Mouse (Mus musculus) adrenal gland, adult 10 weeks (tissue): Measurements from ENCODE around the gene Vmn2r9. TPM values are rescaled to one million over a fixed set of nuclear protein-coding genes. Genes with fewer than 3 reads are reported as not detected.

Source experiments
- polyA plus RNA-seq: library from polyadenylated mRNA; stranded (reverse); fragments of 350-450 nt; fragmentation: Illumina TruSeq; extraction: RNeasy Lipid Tissue Mini Kit (QIAGEN cat#74804); gene quantifications from one replicate; pipeline ENCODE4 v1.2.3, GENCODE M21; 2014; ENCODE audit warnings: low read depth, low replicate concordance

Vmn2r9 gene
- polyA plus RNA-seq, result not detected

GRCm38 (mm10) chr5:108852501-108852900, at the start of gene Vmn2r9:
Vmn2r9 (minus strand) TSS chr5:108852601.

DNA sequence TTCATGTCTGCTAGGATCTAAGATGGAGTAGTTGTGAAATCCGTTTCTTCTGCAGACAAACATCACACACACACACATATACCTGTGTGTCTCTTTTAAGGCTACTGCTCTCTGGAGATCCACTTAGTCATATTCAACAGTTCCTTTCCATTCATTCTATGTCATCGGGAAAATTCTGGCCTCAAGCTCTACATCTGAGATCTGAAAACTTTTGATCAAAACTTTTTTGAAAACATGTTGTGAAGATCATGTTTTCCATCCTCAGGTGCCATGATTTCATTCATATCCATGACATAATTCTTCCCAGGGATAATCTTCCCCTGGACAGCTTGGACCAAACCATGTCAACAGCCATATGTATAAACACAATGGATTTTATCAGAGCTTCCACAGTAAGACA, 43.7 kb downstream of the Vmn2r9 start, which contains the start of gene Vmn2r8:
TSS of gene Vmn2r8 (minus strand) at position 101 of the 400 bp plus-strand sequence.

GRCm38 (mm10) chr5:108795263-108795662, 57.1 kb downstream of the Vmn2r9 start, which contains the start of gene Tmed11:
Tmed11 (minus strand) TSS chr5:108795363.

Other genes with a start within 250 kb of the Vmn2r9 start
- 47.3 TPM for gene Gak, start 222.8 kb downstream of the Vmn2r9 start, polyA plus RNA-seq
- 21.5 TPM for gene Tmem175, start 222.8 kb downstream of the Vmn2r9 start, polyA plus RNA-seq
- gene Idua, start 192.3 kb downstream of the Vmn2r9 start, polyA plus RNA-seq, result 8.7 TPM
- 6.5 TPM for gene Dgkq, start 182.9 kb downstream of the Vmn2r9 start, polyA plus RNA-seq
- gene Slc26a1, start 177.0 kb downstream of the Vmn2r9 start, polyA plus RNA-seq, result not detected
- 3.1 TPM for gene Fgfrl1, start 160.2 kb downstream of the Vmn2r9 start, polyA plus RNA-seq
- not detected for gene Rnf212, start 77.6 kb downstream of the Vmn2r9 start, polyA plus RNA-seq
- gene Tmed11, start 57.2 kb downstream of the Vmn2r9 start, polyA plus RNA-seq, result not detected
- not detected for gene Vmn2r8, start 43.8 kb downstream of the Vmn2r9 start, polyA plus RNA-seq
- gene Vmn2r10, start 153.9 kb upstream of the Vmn2r9 start, polyA plus RNA-seq, result not detected
- not detected for gene Vmn2r11, start 207.0 kb upstream of the Vmn2r9 start, polyA plus RNA-seq
- not detected for gene Vmn2r12, start 245.3 kb upstream of the Vmn2r9 start, polyA plus RNA-seq